Mouse (Mus musculus): Measurements from ENCODE around the gene Pacsin3.
"Not testable (repeated sequence)": the region's sequence is repeated elsewhere in the genome, so short reads cannot be mapped to it uniquely, and the experiment has no call there.

Pacsin3 gene

DNA sequence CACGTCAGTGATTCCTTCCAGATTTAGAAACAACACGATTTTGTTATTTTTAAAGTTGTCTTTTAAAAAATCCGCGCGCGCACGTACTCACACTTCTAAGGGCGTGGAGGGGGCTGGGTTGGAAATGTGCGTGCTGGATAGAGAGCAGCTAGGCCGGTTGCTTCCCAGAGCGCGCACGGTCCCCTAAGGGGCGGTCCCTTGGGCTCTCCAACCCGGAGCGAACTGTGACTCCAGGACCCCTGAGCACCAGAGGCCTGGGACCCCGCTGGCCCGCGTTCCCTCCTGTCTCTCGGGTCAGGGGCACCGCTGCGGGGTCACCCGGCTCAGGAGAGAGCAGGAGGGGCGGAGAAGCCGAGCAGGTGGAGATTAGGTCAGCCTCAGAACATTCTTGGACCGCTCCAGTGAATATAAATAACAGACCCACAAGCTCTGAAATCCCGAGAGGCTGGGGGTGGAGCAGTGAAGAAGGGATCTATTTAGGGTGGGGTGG lies at the start of gene Pacsin3:
Pacsin3 (plus strand) TSS at position 294 of the 490 bp plus-strand sequence.
- in situ Hi-C loops (cut with MboI, MseI) = loop anchor here in 1 of 2 experiments (10.0 kb wide), 1 partner anchor 1199 kb away; no protein-coding TSS in a partner anchor

DNA sequence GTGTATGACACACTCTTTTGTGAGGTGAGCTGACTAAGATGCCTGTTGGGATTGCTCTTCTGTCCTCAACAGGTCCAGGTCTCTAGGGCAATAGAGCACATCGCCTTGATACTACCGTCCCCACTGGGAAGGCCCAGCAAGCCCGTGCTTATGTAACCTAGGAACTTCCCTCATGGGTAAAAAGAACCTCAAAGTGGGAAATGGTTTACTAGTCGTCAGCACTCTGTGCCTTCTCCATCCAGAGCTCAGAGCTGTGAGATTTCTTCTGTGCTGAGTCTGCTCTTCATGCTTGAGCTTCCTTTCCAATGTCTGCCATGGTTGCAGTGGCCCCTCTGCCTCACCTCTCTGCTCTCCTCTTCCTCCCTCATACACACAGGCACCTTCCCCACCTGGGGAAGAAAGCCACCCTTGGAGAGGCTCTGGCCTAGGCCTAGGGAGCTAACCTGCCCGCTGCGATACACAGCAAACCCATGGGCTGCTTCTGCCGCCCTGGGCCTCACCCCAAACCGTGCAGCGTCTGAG lies 49.4 kb upstream of the Pacsin3 start:
- in situ Hi-C loops (cut with MboI, MseI) = no loop called here

DNA sequence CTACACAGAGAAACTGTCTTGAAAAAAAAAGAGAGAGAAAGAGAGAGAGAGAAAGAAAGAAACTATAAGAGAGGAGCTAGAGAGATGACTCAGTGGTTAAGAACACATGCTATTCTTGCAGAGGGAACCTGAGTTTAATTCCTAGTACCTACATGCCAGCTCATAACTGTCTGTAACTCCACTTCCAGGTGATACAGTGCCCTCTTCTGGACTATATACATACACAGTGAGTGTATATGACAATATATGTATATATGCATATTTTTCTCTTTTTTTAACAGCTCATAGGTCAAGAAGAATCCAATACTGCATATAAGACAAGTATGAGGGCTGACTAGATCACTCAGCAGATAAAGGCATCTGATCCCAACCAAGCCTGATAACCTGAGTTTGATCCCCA lies 42.4 kb upstream of the Pacsin3 start:
- in situ Hi-C loops (cut with MboI, MseI) = loop anchor here in 1 of 2 experiments (5.0 kb wide), 1 partner anchor 81 kb away; no protein-coding TSS in a partner anchor

DNA sequence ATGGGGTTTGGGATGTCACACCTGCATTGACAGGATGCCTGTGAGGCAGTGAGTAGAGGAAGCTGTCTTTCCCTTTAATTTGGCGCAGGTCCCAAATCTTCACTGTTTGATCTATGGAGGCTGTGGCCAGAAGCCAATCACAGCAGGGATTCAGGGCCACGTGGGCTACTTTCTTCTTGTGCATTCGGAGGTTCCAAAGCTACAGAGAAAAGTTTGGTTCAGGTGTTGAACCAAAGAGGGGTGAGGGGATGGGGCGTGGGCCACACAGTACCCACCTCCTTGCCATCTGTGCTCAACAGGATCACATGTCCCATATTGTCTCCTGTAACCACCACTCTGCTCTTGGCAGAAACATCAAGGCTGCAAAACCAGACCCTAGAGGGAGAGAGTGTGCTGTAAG lies 38.7 kb upstream of the Pacsin3 start:
- in situ Hi-C loops (cut with MboI, MseI) = no loop called here

DNA sequence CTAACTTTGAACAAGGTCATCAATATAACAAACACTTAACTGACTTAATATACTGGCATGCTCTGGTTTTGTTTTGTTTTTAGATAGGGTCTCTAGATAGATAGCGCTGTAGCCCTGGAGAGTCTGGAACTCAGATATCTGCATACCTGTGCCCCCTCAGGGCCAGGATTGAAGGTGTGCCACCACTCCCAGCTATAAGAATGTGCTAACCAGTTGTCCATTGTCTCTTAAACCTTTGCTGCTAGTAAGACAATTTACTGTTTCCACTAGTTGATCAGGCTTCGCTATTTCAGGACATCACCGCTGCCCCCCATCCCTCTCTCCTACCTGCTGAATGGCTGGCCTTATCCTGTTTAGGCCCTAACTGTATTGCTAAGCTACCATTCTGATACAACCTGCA lies 35.3 kb upstream of the Pacsin3 start:
- in situ Hi-C loops (cut with MboI, MseI) = no loop called here

DNA sequence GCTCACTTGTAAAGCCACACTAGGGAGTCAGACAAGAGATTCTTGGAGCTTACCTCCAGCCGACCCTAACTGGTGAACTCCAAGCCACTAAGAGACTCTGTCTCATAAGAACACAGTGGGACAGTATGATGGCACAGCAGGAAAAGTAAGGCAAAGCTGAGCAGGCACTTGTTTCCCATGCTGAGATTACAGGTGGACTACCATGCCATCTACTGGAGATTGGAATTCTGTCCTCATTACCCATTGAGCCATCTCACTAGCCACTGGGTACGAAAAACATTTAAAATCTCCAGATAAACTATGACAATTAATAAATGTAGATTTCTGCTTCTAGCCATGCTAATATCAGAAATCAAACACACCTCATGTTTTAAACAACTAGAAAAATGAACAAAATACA lies 32.1 kb upstream of the Pacsin3 start:
- in situ Hi-C loops (cut with MboI, MseI) = no loop called here

DNA sequence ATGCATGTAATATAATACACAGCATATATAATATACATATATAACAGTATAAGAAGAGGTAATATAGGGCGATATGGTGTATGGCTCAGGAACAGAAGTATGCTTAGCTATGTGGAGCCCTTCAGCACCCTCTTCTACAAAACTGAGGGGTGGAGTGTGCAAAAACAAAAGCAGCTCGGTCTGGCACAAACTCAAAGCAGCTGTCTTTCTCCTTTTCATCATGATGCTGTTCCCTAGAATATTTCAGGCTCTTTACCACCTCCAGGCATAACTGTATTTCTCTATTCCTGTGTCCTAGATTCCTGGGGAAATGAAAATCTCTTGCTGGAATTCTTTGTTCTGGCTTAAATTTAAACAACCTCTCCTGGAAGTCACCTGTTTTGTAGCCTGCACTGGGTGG lies 26.0 kb upstream of the Pacsin3 start:
- in situ Hi-C loops (cut with MboI, MseI) = no loop called here

DNA sequence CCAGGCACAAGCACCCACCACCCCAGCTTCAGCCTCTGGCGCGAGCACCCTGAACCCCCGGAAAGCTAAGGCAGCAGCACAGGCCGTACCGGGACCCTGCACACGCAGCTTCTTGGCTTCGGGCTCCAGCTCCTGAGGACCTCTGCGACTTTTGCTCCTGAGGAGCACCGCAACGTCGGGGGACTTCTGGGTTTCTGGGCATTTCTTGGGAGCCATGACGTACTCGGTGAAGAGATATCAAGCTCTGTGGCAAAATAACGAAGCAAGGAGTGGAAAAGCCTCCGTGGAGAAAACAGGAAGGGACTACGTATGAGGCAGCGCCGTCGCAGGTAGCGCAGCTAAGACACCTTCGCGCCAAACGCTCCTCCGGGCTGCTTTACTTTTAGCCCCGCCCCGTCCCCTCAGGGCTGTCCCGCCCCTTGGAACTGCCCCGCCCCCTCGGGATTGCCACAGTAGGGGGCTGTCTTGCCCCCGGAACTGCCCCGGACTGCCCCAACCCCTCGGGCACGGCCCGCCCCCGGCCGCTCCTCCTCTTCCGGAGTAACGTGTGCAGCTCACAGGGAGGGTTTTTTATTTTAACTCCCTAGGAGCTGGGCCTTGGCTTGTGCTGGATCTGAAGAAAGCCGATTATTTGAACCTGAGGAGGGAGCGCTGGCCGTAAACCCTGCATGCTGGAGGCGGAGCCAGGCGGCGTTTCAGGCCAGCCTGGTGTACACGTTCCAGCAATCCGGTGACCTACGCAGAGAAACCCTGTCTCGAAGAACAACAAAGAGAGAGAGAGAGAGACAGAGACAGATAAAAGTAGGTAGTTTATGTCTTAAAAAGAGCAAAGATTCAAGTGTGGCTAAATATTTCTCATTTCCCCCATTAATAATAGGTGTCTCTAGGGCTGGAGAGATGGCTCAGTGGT lies 18.9 kb upstream of the Pacsin3 start, which contains the start of gene Ddb2:
Ddb2 (minus strand) TSS at position 382 of the 910 bp plus-strand sequence.
- in situ Hi-C loops (cut with MboI, MseI) = no loop called here

DNA sequence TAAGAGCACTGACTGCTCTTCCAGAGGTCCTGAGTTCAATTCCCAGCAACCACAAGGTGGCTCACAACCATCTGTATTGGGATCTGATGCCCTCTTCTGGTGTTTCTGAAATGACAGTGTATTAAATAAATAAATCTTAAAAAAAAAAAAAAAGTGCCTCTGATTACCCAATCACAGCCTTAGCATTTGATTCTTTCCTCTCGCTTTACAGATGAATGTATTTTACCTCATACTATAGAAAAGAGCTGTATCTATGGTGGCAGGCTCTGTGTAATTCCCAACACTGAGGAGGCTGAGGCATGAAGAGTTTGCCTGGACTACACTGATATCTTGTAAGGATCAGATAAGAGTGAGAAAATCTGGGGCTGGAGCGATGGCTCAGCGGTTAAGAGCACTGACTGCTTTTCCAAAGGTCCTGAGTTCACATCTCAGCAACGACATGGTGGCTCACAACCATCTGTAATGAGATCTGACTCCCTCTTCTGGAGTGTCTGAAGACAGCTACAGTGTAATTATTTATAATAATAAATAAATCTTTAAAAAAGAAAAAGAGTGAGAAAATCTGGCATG lies 18.2 kb upstream of the Pacsin3 start:
- in situ Hi-C loops (cut with MboI, MseI) = not testable (repeated sequence)

DNA sequence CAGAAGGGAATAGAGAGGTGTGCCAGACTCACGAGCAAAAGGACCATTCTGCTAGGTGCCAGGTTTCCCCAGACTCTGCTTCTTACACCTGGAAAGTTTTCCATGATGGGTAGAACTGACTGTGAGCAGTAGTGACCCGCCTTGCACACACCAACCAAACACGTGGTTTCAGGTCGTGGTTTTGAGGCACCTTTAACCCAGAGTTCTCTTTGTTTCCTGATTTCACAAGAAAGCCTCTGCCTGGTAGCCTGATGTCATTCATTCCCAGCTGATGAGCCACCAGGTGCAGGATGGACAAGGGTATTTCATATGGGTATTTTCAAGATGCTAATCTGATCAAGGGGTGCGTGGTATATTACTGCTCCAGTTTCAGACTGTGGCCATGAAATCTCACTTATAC lies 13.2 kb upstream of the Pacsin3 start:
- in situ Hi-C loops (cut with MboI, MseI) = no loop called here

DNA sequence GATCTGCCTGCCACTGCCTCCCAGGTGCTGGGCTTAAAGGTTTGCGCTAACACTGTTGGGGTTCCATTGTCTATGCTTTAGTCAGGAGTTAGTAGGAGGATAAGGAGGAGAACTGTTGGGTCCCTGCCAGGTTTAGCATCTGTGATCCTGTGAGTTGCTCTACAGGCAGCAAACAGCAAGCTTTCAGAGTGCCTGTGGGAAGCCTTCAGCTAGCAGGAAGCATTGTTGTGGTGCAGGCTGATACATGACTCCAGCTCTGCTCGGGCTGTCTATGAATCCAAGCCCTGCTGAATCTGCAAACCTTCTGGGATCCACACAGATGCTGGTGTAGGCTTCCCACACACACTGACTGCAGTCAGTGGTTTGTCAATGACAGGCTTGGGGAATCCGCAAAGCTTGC lies 12.3 kb upstream of the Pacsin3 start:
- in situ Hi-C loops (cut with MboI, MseI) = no loop called here

DNA sequence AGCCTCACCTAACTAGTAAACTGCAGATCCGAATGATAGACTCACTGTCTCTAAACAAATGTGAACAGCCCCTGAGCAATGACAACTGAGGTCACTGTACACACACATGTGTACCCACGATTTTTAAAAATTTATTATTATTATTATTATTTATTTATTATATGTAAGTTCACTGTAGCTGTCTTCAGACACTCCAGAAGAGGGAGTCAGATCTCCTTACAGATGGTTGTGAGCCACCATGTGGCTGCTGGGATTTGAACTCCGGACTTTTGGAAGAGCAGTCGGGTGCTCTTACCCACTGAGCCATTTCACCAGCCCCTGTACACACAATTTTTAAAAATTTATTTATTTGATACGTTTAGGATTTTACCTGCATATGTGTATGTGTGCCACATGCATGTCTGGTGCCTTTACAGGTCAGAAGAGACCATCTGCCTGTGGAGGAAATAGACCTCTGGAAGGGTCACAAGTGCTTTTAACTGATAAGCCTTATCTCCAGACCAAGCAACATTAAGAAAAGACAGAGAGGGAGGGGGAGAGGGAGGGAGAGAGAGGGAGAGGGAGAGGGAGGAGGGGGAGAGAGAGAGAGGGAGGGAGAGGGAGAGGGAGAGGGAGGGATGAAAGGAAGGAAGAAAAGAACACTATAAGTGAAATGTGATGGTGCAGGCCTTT lies 11.1 kb upstream of the Pacsin3 start:
- in situ Hi-C loops (cut with MboI, MseI) = no loop called here

DNA sequence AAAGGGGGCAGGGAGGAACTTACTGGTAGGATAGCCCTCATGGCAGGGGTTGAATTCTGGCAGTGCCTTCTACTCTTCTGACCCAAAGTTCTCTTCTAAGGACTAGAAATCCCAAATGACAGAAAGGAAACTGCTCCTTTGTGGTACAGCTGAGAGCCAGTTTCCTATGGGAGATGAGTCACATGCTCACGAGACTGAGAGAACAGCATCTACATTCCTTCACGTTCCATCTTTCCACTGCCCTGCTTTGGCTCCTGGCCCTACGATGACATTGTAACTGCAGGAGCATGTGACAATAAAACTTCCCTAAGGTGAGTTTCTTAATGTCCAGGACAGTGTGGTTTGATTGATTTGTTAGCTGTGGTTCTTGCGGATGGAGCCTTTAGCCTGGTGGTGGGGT lies 7.4 kb upstream of the Pacsin3 start:
- in situ Hi-C loops (cut with MboI, MseI) = no loop called here

DNA sequence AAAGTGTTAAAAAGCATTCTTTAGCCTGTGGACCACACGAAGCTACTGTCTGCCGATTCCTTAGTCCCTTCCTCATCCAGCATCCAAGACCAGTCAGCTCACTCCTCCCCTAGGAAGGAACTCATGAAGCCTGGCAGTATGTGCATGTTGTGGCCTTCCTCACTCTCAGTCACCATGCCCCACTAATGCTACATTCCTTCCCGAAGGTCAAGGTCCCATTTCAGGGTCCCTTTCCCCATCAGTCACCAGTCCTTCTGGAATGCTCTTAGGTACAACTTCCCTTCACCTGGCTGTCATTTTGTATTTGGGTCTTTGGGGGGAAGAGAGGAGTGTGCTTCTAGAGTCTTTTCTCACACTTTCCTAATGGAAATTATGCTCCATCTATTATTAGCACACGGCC lies 3.8 kb upstream of the Pacsin3 start:
- in situ Hi-C loops (cut with MboI, MseI) = loop anchor here in 1 of 2 experiments (10.0 kb wide), 1 partner anchor 1203 kb away; no protein-coding TSS in a partner anchor

DNA sequence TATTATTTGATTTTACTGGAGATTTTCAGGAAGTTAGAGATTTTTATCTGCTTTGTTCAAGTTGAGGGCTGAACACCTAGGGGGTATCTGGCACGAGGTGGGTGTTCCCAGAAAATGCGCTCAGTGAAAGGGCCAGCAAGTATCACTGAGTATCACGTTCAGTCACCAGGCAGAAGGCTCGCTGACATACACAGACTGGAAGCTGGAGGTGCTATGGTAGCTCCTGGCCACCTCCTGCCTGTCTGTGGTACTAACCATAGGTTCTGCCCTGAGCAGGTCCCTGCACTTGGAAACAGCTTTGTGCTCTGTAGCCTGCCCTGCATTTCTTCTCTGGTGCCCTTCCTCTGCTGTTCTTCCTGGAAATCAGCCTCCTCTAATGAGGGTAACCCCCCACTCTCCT lies 3.2 kb upstream of the Pacsin3 start:
- in situ Hi-C loops (cut with MboI, MseI) = loop anchor here in 1 of 2 experiments (10.0 kb wide), 1 partner anchor 1202 kb away; no protein-coding TSS in a partner anchor

DNA sequence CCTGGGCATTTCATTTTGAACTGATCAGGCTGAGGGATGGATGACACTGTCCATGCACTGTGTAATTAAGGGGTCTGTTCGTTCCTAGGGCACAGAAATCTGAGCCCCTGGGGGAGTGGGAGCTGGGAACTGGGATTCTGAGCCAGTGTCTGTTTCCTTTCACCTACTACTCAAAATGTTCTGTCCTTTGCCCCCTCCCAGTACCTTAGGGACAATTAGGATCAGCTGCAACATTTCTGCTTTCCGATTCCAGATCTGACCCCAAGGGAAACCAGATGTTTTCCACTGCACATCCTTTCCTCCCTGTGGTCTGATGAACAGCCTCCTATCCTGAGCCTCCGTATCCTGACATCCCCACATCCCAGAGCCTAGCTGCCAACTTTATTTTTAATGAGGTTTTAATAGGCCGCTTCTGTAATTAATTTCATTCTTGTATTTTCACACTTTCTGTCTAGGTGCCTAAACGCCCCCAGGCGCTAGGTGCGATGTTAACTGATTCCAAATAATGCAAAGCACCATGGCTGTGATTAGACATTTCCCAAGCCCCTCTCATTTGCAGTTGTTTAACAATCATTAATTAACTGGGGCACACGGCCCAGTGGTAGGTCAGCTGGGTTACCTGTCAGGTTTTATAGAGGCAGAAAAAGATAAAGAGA lies 901 bp upstream of the Pacsin3 start:
- in situ Hi-C loops (cut with MboI, MseI) = loop anchor here in 1 of 2 experiments (10.0 kb wide), 1 partner anchor 1200 kb away; no protein-coding TSS in a partner anchor

DNA sequence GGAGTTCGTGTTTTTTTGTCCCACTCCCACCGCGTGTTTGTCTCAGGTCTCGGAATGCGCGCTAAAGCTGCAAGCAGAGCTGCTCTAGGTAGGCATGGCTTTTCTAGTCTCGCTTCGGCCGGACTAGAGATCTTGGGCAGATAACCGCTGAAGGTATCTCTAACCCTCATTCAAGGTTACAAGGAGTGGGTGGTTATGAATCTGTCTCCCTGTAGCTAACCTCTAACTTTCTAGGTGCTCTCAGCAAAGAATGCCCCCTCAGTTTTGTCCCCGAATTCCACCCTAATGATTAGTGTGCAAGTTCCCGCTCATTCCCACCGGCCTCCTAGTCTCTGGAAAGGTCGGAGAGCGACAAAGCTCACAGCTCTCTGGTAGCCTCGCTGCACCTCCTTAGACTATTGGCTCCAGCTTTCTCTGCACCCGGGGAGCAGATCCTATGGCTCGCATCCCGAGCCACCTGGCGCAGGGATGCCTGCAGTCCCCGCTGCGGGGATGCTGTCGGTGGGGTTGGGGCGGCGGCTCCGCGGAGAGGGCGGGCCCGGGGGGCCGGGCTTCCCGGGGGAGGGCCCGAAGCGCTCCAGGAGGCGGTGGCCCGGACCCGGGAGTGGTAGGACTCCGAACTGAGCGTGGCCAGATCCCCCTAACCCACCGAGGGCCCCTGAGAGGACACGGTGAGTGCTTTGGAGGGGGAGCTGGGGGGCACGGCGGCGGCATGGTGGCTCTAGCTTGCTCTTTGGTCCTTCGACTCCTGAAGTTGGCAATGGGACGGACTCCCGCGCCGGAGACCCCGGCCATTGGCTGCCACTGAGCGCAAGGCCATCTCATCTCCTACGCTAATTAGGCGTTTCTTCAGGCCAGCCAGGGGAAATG lies 737 bp downstream of the Pacsin3 start:
- in situ Hi-C loops (cut with MboI, MseI) = loop anchor here in 1 of 2 experiments (10.0 kb wide), 1 partner anchor 1198 kb away; no protein-coding TSS in a partner anchor

DNA sequence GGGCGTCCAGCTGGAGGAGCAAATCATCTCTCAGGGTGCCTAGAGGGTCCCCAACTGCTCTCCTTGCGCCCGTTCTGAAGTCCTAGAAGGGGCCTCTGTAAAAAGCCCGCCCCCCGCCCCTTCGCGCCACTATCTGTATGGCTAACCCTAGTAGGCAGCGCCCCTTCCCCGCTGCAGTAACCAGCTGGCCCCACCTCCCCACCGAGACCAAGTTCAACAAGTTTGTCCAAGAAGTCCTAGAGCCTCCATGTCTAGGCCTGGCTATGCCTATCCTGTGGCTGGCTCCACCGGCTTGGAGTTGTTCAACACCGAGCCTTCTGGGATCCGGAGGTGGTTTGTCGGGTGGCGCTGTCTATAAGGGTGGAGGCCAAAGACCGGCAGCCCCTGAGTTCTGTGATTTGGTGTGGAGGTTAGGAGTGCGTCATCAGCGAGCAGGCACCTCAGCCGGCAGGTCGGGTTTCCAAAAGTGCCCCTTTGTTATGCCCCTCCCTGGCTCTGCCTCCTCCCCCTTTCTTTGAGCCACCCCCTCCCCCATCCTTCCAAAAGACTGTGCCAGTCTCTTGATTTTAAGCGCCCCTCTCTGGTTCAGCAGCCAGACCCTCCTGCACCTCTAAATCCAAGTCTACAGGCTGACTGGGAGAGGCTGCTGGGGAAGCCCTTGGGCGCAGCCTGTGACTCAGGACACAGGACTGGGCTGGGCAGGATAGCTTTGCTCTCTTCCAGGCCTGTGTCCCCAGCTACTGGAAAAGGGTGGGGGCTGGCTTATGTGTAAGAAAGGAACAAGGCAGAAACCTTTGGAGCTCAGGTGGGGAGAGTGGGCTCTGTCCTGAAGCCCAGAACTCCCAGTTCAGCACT lies 1.6 kb downstream of the Pacsin3 start:
- in situ Hi-C loops (cut with MboI, MseI) = loop anchor here in 1 of 2 experiments (10.0 kb wide), 1 partner anchor 1197 kb away; no protein-coding TSS in a partner anchor

DNA sequence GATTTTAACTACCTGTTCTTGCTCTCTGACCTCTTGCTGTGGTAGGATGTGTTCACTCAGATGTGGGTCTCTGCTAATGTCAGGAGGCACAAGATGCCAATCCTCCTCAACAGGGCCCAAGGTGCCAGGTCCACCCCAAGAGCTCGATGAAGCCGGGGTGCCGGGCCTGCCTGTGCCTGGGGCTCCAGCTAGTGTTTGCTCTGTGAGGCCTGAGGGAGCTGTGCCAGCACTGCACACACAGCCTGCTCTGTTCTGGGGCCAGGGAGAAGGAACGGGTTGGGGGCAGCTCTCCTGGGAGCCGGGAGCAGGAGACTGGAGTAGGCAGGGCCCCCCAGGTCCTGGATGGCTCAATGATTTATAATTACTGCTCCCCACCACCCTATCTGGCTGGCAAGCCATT lies 2.3 kb downstream of the Pacsin3 start:
- in situ Hi-C loops (cut with MboI, MseI) = loop anchor here in 1 of 2 experiments (10.0 kb wide), 1 partner anchor 1197 kb away; no protein-coding TSS in a partner anchor

Data from T-helper 17 cell (primary cell).